Mouse (Mus musculus) kidney, postnatal 14 days (tissue): ENCODE measurements around the gene Tulp2.
"Not testable (repeated sequence)": the region's sequence is repeated elsewhere in the genome, so short reads cannot be mapped to it uniquely, and the experiment has no call there.

Experiments used
- DNase-seq: peaks from one replicate; pipeline ENCODE4 v3.0.0; 2022; ENCODE audit warnings: mixed read lengths

The Tulp2 gene

DNA sequence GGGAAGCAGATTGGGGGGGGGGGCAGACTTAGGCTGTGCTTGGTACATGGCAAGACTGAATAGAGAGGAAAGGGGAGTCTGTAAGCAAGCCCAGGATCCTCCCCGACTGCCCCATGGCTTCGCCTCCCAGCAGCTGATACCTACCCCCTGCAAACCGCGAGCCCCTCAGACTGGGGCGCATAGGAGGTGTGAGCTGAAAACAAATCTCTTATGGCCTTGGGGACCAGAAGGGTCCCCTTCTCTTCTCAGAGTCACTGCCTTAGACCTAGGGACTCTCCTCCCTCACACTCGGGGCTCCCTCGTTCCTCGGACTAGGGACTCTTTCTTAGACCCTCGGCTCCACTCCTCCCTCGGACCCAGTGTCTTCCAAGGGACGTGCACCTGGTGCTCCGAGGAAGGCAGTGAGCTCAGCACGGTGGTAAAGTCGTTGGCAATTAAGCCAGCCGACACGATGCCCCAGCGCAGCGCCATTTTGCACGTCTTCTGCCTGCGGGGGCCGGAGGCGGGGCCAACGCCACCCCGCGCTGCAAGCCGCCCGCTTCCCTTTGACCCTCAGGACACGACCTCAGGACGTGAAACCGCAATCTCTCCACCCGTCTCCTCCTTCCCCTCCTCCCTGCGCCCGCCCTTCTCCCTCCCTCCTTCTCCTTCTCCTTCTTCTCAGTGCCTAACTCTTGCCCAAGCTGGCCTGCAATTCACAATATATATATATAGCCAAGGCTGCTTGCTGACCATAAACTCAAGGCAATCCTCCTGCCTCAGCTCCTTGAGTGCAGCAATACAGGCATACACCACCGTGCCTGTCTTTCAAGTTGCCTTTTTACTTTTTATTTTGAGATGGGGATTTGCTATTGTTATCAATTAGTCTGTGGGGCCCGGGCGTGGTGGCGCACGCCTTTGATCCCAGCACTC is 6.9 kb downstream of the Tulp2 start, which contains the start of gene Dhdh:
Gene Dhdh, minus strand, starts transcription at position 513 of the 912 bp plus-strand sequence.
- peak; percentile 75 for DNase-seq

DNA sequence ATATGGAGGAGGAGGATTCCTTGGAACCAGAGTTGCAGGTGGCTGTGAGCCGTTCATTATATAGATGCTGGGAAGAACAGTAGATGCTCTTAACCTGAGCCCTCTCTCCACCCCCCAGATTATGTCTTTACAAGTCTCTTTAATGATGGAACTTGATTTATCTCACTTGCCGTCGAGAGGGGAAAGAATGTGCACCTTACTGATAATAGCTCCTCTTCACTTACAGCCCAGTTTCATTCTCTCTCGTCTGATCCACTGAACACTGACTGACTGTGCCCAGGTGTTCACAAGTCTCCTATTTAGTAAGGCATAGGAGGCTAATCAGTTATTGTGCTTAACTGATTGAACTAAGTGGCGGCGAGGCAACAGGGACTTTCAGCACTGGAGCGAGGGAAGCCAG is 7.9 kb downstream of the Tulp2 start:
- no peak for DNase-seq

DNA sequence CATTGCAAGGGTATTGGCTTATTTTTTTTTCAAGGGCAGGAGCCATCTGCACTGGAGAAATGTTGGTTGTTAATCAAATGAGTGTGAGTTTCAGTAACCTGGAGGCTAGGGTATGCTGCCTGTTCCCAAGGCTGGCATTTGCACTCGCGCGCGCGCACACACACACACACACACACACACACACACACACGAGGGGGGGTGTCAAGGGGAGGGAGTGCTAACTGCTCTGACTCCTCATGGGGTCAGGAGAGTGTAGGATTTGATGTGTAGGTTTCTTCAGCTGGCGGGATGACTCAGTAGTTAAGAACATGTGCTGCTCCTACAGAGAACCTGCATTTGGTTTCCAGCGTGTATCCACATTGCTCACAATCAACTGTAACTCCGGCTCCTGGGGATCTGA is 9.1 kb downstream of the Tulp2 start:
- peak; percentile 17 for DNase-seq

DNA sequence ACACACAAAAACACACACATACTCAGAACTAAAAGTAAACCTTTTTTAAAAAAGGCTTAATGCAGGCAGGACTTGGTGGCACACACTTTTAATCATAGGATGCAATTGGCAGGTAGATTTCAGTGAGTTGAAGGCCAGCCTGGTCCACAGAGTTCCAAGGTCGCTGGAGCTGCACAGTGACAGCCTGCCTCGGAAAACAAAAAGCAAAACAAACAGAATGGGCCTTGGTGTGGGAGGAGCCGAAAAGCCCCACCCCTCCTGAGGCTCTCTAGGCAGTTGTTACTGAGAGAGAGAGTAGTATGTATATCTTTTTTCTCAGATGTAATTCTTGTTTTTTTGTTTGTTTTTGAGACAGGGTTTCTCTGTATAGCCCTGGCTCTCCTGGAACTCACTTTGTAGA is 9.6 kb downstream of the Tulp2 start:
- peak; percentile 59 for DNase-seq

- DNase-seq: no peak
Measured at GRCm38 (mm10) chr7:45492225-45492844, 10.7 kb downstream of the Tulp2 start.

- DNase-seq: no peak
Measured at GRCm38 (mm10) chr7:45492951-45493350, 11.3 kb downstream of the Tulp2 start.

- DNase-seq: no peak
Measured at GRCm38 (mm10) chr7:45494548-45494947, 12.9 kb downstream of the Tulp2 start.

DNA sequence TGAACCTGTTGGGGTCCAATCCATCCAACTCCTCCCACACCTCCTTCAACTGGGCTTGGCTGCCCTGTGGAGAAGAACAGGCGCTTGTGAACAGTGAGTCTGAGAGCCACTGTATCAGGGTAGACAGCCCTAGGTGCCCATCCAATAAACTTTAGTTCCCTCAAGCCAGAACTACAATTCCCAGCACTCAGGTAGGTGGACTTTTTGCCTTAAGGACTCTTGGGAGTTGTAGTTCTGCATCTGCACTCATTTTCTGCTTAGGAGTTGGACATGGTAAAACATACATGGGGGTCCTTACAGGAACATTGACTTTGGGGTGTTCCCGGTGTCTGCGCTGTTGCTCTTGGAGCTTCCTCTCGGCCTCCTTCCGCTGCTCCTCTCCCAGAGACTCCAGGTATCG is 16.8 kb downstream of the Tulp2 start:
- DNase-seq: no peak

- DNase-seq: peak; percentile 51
Measured at GRCm38 (mm10) chr7:45507583-45507982, 25.9 kb downstream of the Tulp2 start.

DNA sequence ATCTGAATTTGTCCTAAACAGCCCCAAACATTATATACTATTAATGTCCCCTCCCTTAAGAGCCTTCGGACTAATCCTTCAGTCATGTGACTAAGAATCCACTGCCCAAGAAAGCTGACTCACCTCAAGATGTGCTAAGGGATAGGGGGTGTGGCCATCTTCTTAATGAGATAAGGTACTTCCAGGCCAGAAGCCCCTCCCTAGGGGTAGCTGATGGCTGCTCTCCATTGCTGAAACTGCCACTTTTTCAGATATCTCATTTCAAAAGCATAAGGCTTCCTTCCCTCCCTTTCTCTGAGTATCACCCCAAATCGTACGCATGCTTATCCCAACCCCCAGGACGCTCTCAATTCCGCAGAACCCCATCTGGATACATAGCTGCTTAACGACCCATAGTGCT is 26.9 kb downstream of the Tulp2 start:
- no peak for DNase-seq

- no peak for DNase-seq
Measured at GRCm38 (mm10) chr7:45509181-45509882, 27.7 kb downstream of the Tulp2 start.

- peak; percentile 96 for DNase-seq
Measured at GRCm38 (mm10) chr7:45509912-45510787, 28.5 kb downstream of the Tulp2 start, which contains the start of gene Nucb1. Gene Nucb1, minus strand, starts transcription at chr7:45510406.

DNA sequence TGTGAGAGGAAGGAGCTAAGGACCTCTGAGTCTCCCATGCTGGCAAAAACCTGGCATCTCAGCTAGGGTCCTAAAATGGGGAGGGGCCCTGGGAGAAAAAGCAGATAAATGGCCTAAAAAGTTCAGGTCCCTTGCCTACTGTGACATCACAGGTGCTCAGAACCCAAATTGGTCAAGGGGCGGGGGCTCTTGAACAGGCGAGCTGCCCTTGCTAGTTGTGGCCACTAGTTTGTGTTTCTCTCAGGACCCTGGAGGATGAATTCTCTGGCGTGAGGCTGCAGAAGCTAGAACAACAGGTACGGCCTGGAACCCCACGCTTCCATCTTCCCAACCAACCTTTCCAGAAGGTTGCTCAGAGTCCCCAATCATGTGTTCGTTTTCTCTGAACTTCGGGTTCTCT is 32.7 kb downstream of the Tulp2 start:
- DNase-seq: no peak

GRCm38 (mm10) chr7:45515436-45515835 is 33.8 kb downstream of the Tulp2 start:
- no peak for DNase-seq

DNA sequence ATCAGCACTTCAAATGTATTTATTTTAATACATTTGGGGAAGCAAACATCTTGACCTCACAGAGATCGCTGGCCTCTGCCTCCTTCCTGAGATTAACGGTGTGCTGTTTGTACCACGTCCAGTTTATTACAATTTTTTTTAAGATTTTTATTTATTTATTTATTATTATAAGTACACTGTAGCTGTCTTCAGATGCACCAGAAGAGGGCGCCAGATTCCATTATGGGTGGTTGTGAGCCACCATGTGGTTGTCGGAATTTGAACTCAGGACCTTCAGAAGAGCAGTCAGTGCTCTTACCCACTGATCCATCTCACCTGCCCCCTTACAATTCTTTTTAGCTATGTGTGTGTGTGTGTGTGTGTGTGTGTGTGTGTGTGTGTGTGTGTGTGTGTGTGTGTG is 35.2 kb downstream of the Tulp2 start:
- DNase-seq: not testable (repeated sequence)

DNA sequence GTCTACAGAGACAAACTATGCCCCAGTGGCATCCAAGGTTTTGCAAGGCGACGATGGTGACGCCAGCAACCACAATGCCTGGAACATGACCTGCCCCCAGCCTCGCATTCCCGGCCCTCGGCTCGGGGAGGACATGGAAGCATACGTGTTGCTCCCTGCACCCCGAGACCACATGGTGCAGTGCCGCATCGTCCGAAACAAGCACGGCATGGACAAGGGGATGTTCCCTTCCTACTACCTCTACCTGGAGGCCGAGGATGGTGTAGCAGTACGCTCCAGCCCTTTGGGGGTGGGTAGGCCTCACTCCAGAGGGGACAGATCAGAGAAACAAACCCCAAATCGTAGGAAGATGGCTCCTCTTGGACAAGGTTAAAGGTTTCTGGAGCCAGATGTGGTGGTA is 36.9 kb downstream of the Tulp2 start:
- no peak for DNase-seq

DNA sequence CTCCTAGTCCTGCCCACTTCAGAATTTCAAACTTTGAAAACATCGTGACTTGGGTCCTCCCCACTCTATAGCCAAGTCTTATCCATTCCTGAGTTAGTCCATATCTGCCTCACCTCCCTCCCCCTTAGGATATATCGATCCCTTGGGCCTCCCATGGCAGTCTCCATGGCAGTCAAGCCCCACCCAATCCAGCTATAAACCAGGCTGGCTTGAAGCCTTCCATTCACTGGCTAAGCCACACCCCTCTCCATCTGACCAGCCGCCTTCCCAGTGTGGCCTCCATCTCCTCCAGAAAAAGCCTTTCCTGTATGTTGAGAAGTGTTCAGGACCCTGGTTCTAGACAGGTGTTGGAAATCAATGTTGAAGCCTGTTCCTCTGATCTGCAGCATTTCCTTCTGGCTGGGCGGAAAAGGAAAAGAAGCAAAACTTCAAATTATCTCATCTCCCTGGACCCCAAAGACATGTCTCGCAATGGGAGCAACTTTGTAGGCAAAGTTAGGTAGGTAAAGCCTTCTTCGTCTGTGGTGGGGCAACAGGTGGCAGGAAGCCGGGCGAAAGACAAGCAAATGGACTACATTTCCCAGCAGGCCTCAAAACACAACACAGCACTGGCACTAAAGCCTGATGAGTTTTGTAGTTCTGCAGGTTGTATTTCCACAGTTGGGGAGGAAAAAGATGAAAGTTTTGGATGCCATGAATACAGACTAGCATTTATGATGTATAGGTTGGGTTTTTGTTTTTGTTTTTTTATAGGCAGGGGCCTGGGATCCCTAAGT is 37.9 kb downstream of the Tulp2 start:
- no peak for DNase-seq

DNA sequence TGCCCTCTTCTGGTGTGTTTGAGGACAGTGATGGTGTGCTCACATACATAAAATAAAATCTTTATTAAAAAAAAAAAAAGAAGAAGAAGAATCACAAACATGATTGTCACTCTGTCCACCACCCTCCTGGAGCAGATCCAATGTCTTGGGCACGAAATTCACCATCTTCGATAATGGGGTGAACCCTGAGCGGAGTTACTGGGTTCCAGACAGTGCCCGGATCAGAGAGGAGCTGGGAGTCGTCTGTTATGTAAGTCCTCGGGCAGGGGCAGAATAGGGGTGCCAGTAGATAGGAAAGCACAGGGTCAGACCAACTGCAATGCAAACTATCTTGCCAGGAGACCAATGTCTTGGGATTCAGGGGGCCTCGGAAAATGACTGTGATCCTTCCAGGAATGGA is 38.9 kb downstream of the Tulp2 start:
- no peak for DNase-seq

GRCm38 (mm10) chr7:45521728-45522184 is 40.1 kb downstream of the Tulp2 start:
- DNase-seq: peak; percentile 93

DNA sequence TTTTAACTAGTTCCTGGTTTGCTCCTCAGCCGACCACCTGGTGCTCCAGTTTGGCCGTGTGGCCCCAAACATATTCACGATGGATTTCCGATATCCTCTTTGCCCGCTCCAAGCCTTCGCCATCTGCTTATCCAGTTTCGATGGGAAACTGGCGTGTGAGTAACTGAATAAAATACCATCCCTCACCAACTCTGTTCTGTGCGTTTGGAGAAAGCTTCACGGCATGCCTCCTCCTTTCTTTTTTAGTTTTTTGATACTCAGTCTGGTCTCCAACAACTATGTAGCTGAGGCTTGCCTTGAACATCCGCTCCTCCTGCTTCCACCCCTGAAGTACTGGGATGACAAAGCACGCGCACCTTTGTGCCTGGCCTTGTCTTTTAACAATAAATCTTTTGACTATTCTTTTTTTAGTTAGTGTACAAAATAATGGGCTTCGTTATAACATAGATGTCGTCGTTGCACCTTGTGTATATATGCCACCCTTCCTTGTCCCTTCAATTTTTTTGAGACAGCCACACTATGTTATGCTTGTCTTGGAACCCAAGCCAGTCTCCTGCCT is 40.6 kb downstream of the Tulp2 start:
- DNase-seq: no peak
